ENCODE assay signal across 20 mouse cellular contexts in genomic region chr5:65367837-65368236, GRCm38 (mm10). TPM values are rescaled to one million over a fixed set of nuclear protein-coding genes. Genes with fewer than 3 reads are reported as not detected.
"Had no signal": no experiment of that assay in that cellular context is flagged by ENCODE, and none has a peak within 500 bp of the region (broad histone marks: within the 10 kb centered on the region; RNA-seq: fewer than 3 reads in every experiment).

No protein-coding gene starts in this region.

- H3K27me3 ChIP-seq: intestine, embryonic 15.5 days; limb, embryonic 13.5 days; lung, embryonic 15.5 days; midbrain, embryonic 15.5 days; neural tube, embryonic 13.5 days had no signal

- H3K9me3 ChIP-seq: intestine, embryonic 15.5 days; limb, embryonic 10.5 days; limb, embryonic 13.5 days; lung, embryonic 15.5 days; midbrain, embryonic 15.5 days; neural tube, embryonic 13.5 days had no signal

- DNase-seq: kidney, adult 11 months; kidney, adult 8-10 months; kidney, postnatal 14 days; kidney, postnatal 4 days; lung, adult 18-20 months; lung, postnatal 10 days; lung, postnatal 36 days; thymus, adult 18-20 months; thymus, postnatal 4 days had no signal

- H3K4me2 ChIP-seq: intestine, embryonic 15.5 days; limb, embryonic 13.5 days; lung, embryonic 15.5 days; midbrain, embryonic 11.5 days; midbrain, embryonic 15.5 days; neural tube, embryonic 13.5 days had no signal

- H3K9ac ChIP-seq: intestine, embryonic 15.5 days; limb, embryonic 13.5 days; lung, embryonic 15.5 days; midbrain, embryonic 15.5 days; neural tube, embryonic 13.5 days had no signal

- H3K36me3 ChIP-seq: intestine, embryonic 15.5 days; limb, embryonic 10.5 days; limb, embryonic 13.5 days; lung, embryonic 15.5 days; midbrain, embryonic 15.5 days; neural tube, embryonic 13.5 days had no signal

- ATAC-seq: intestine, embryonic 15.5 days; midbrain, embryonic 15.5 days had no signal

- H3K27ac ChIP-seq: intestine, embryonic 15.5 days; limb, embryonic 10.5 days; limb, embryonic 13.5 days; lung, embryonic 15.5 days; midbrain, embryonic 15.5 days; neural tube, embryonic 13.5 days had no signal

- H3K4me3 ChIP-seq: intestine, embryonic 15.5 days; limb, embryonic 10.5 days; limb, embryonic 13.5 days; lung, embryonic 15.5 days; midbrain, embryonic 15.5 days; myocyte; neural tube, embryonic 13.5 days had no signal

- H3K4me1 ChIP-seq: intestine, embryonic 15.5 days; limb, embryonic 10.5 days; limb, embryonic 13.5 days; lung, embryonic 15.5 days; midbrain, embryonic 15.5 days; neural tube, embryonic 13.5 days had no signal

RNA-seq across cellular contexts. Expression of gene Klb, which starts 19.7 kb away (rescaled TPM):
- total RNA-seq: megakaryocyte-erythroid progenitor cell, adult 5-6 weeks; monocyte, adult 5-6 weeks; neutrophil, adult 5-6 weeks had no signal
- polyA plus RNA-seq: lung, embryonic 15.5 days had no signal
